ENCODE assay signal across 8 mouse cellular contexts in the genomic region with DNA sequence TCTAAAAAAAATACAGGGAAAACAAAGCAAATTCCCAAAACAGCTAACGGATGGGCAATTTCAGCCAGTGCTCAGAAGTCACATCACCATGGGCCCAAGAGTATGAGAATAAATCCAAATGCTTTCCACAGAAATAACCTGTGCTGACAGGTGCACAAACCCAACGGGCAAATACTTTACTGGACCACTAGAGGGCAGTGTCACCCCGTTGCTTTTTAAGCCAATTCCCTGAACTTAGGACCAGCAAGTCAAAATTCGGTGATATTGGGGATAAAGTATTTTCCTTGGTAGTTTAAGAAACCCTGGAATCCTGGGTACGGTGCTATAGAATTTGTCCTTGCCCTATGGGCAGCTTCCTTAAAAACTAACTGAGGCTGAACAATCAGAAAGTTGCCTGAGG. TPM values are rescaled to one million over a fixed set of nuclear protein-coding genes. Genes with fewer than 3 reads are reported as not detected.
DNase-seq lines count a peak whose midpoint lies in the region; ATAC-seq and TF ChIP-seq lines count a peak whose summit lies in the region.

No protein-coding gene starts in this region.

- no peaks in the 10 kb centered on the region for H3K4me1 ChIP-seq in liver, embryonic 12.5 days
- peaks cover 3% of the 10 kb centered on the region; the same call in 1 of the 2 replicates for H3K4me1 ChIP-seq in kidney, adult 2 months (ENCODE audit: control insufficient read depth, insufficient read depth, low read length)
- H3K4me1 ChIP-seq in lung, adult 2 months (ENCODE audit: control insufficient read depth, insufficient read depth, low read length): no peaks in the 10 kb centered on the region

- H3K27ac ChIP-seq in liver, embryonic 12.5 days: no peak overlapping the region
- H3K27ac ChIP-seq in kidney, adult 2 months (ENCODE audit: insufficient read depth, low read depth, low read length): no peak overlapping the region

- TF ChIP-seq CTCF in kidney, adult 2 months (conservative IDR thresholded peaks at IDR 0.05; ENCODE audit: insufficient read depth, insufficient read length, low read depth, low read length): peak; percentile 86
- peak; percentile 61 for TF ChIP-seq CTCF in lung, adult 2 months (IDR thresholded peaks at IDR 0.05; ENCODE audit: insufficient read depth, low read length)

- peaks cover 31% of the 10 kb centered on the region for H3K36me3 ChIP-seq in liver, embryonic 12.5 days
- H3K36me3 ChIP-seq in kidney, adult 2 months (ENCODE audit: control insufficient read depth, insufficient read depth, low read length): no peaks in the 10 kb centered on the region

- no peak for ATAC-seq in liver, embryonic 12.5 days
- 0 out of 2 replicates have a peak, but pooled peaks have one; percentile 62 for ATAC-seq in common myeloid progenitor, adult 5-6 weeks (replicated peaks; ENCODE audit: low read depth, poor library complexity, severe bottlenecking)
- no peak for ATAC-seq in inflammation-experienced regulatory T-cells, adult 6 months

- no peaks in the 10 kb centered on the region for H3K9me3 ChIP-seq in liver, embryonic 12.5 days (replicated peaks)

- WGBS in liver, embryonic 12.5 days (ENCODE audit: insufficient replicate concordance): 16% methylated on average over 5 of the region's 5 CpGs
- WGBS in kidney, adult 2 months: 10% methylated on average over 5 of the region's 5 CpGs
- 12% methylated on average over 5 of the region's 5 CpGs for WGBS in lung, adult 2 months

- no peak overlapping the region for H3K4me3 ChIP-seq in liver, embryonic 12.5 days
- no peak overlapping the region for H3K4me3 ChIP-seq in kidney, adult 2 months (ENCODE audit: insufficient read depth, low read depth, low read length)
- H3K4me3 ChIP-seq in lung, adult 2 months (replicated peaks; ENCODE audit: extremely low read depth, low read depth, low read length): no peak overlapping the region

- no peaks in the 10 kb centered on the region for H3K27me3 ChIP-seq in liver, embryonic 12.5 days (replicated peaks)
- no peaks in the 10 kb centered on the region for H3K27me3 ChIP-seq in kidney, adult 2 months (replicated peaks; ENCODE audit: control insufficient read depth, insufficient read depth, low read length)

- no peak for TF ChIP-seq POLR2A in kidney, adult 2 months (IDR thresholded peaks at IDR 0.05; ENCODE audit: low read depth, low read length)
- TF ChIP-seq POLR2A in lung, adult 2 months (IDR thresholded peaks at IDR 0.05; ENCODE audit: borderline replicate concordance, extremely low read depth, low read depth, low read length): no peak

- H3K9ac ChIP-seq in liver, embryonic 12.5 days: no peak overlapping the region

- DNase-seq in liver (peak; percentile 60), ZHBTc4 (ENCODE audit: low read depth, low spot score) (peak; percentile 64)
- DNase-seq in kidney, adult 2 months: peak; percentile 73
- peak; percentile 70 for DNase-seq in lung, adult 2 months
- DNase-seq in right cerebral cortex, adult 18-20 months: peak; percentile 63

- H3K4me2 ChIP-seq in liver, embryonic 12.5 days: no peak overlapping the region

RNA-seq across cellular contexts. Expression of gene Kremen1, which starts 29.3 kb away (rescaled TPM):
- polyA plus RNA-seq in liver, embryonic 12.5 days (2016; fragmentation: Nextera tagmentation; extraction: Ambion mirVana): 2.4 and 3.1 TPM in 2 replicates
- total RNA-seq in common myeloid progenitor, adult 5-6 weeks (2017): 1.3 and 2.8 TPM in 2 replicates
- polyA plus RNA-seq in kidney, adult 2 months (2012; rRNA removed): 21.6 and 22.7 TPM in 2 replicates
- 28.6 and 33.2 TPM in 2 replicates for polyA plus RNA-seq in lung, adult 2 months (2012; rRNA removed)
- polyA plus RNA-seq in inflammation-experienced regulatory T-cells, adult 6 months (2017; shearing (Covaris generic)): 1 to 10 TPM; 2.3 to 4.1 (median 3.0) TPM
